In the genomic region with DNA sequence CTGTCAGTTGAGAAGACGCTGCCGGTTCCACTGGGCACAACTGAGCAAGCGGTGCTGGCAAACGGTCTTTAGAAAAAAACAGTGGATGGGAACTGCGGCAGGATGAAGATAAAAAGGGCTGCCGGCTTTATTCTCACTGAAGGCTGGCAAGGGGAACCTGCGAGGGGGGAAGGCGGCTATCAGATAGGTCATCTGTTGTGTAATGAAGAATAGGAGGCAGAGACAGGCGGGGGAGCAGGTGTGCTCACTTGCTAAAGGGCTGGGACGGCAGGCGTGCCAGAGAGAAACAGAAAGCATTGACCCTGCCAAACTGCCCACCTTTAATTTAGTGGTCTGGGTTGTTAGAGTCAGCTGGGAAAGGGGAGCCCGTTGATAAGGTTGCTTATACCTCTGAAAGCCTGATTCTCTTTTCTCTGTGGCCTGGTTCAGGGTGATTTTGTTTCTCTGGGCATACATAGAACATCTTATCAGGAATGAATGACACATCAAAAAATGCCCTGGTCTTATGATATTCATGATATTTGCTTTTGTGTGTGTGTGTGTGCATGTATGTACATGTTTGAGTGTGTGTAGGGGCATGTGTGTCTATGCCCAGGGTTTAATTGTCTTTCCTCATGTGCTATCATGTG, we compare ENCODE assay signal across 12 mouse cellular contexts.
DNase-seq lines count a peak whose midpoint lies in the region; ATAC-seq and TF ChIP-seq lines count a peak whose summit lies in the region.
"Had no signal": no experiment of that assay in that cellular context is flagged by ENCODE, and none has a peak within 500 bp of the region (broad histone marks: within the 10 kb centered on the region; RNA-seq: fewer than 3 reads in every experiment).

No protein-coding gene starts in this region.

- 40% methylated on average over 12 of the region's 12 CpGs for WGBS in heart, embryonic 16.5 days
- WGBS in intestine, postnatal 0 days: 30% methylated on average over 12 of the region's 12 CpGs

- H3K4me3 ChIP-seq in heart, embryonic 16.5 days (ENCODE audit: low read length): no peak overlapping the region
- 0 out of 2 replicates have a peak overlapping the region, but pooled peaks have one; percentile 9 for H3K4me3 ChIP-seq in ES-Bruce4 (ENCODE audit: low read depth, low read length)
- H3K4me3 ChIP-seq in intestine, postnatal 0 days (ENCODE audit: low read depth, low read length): no peak overlapping the region
- H3K4me3 ChIP-seq: kidney, embryonic 15.5 days had no signal

- no peaks in the 10 kb centered on the region for H3K9me3 ChIP-seq in heart, embryonic 16.5 days (replicated peaks; ENCODE audit: control insufficient read depth, low read length)
- no peaks in the 10 kb centered on the region for H3K9me3 ChIP-seq in ES-Bruce4 (replicated peaks; ENCODE audit: control insufficient read depth, insufficient read depth, low read length, poor library complexity, severe bottlenecking)
- H3K9me3 ChIP-seq in intestine, postnatal 0 days (ENCODE audit: control insufficient read depth): no peaks in the 10 kb centered on the region
- H3K9me3 ChIP-seq: kidney, embryonic 15.5 days had no signal

- TF ChIP-seq CTCF in ES-Bruce4 (IDR thresholded peaks at IDR 0.05; ENCODE audit: low read depth, low read length): no peak
- no peak for TF ChIP-seq CTCF in intestine, postnatal 0 days (IDR thresholded peaks at IDR 0.05; ENCODE audit: low read depth)

- no peaks in the 10 kb centered on the region for H3K27me3 ChIP-seq in heart, embryonic 16.5 days (ENCODE audit: control insufficient read depth, insufficient read depth, low read length)
- H3K27me3 ChIP-seq in ES-Bruce4 (ENCODE audit: control insufficient read depth, insufficient read depth, low read length, poor library complexity, severe bottlenecking): no peaks in the 10 kb centered on the region
- H3K27me3 ChIP-seq in intestine, postnatal 0 days (replicated peaks; ENCODE audit: control insufficient read depth, insufficient read depth, low read length): no peaks in the 10 kb centered on the region
- H3K27me3 ChIP-seq: kidney, embryonic 15.5 days had no signal

- DNase-seq in heart, adult 18-20 months: no peak
- peak; percentile 47 for DNase-seq in lung, postnatal 10 days
- no peak for DNase-seq in cerebellum, postnatal 25 days
- DNase-seq: adrenal gland, postnatal 14 days; cerebellum, adult 8-10 months; heart, postnatal 14 days had no signal

- no peaks in the 10 kb centered on the region for H3K4me1 ChIP-seq in heart, embryonic 16.5 days (ENCODE audit: control insufficient read depth, insufficient read depth, low read length)
- no peaks in the 10 kb centered on the region for H3K4me1 ChIP-seq in ES-Bruce4 (ENCODE audit: control insufficient read depth, insufficient read depth, low read length)
- H3K4me1 ChIP-seq in intestine, postnatal 0 days (replicated peaks; ENCODE audit: control insufficient read depth, insufficient read depth, low read length): no peaks in the 10 kb centered on the region

- no peak overlapping the region for H3K9ac ChIP-seq in heart, embryonic 16.5 days (ENCODE audit: low read length)
- H3K9ac ChIP-seq in ES-Bruce4 (ENCODE audit: low read depth, poor library complexity, severe bottlenecking): no peak overlapping the region
- H3K9ac ChIP-seq in intestine, postnatal 0 days (ENCODE audit: low read depth, low read length): no peak overlapping the region
- H3K9ac ChIP-seq: kidney, embryonic 15.5 days had no signal

- no peak for TF ChIP-seq EP300 in ES-Bruce4 (IDR thresholded peaks at IDR 0.05; ENCODE audit: insufficient read depth, low read depth, low read length)

- ATAC-seq in heart, embryonic 16.5 days (replicated peaks; ENCODE audit: extremely low read depth, insufficient read depth, low FRiP score): no peak
- peak; percentile 22 to 50; a peak in 3 of 4 replicates for ATAC-seq in hematopoietic stem cell, adult 5-6 weeks (replicated peaks in 1 of 2; ENCODE audit: insufficient read depth in 1 of 2, low FRiP score in 2 of 2, low TSS enrichment in 1 of 2, low read depth in 1 of 2, poor library complexity in 2 of 2, severe bottlenecking in 2 of 2)
- ATAC-seq in intestine, postnatal 0 days: no peak
- ATAC-seq in monocyte, adult 5-6 weeks (replicated peaks; ENCODE audit: insufficient number of reproducible peaks, low FRiP score, low TSS enrichment, poor library complexity, severe bottlenecking): no peak

- no peaks in the 10 kb centered on the region for H3K36me3 ChIP-seq in heart, embryonic 16.5 days (ENCODE audit: control insufficient read depth, insufficient read depth)
- H3K36me3 ChIP-seq in ES-Bruce4 (ENCODE audit: control insufficient read depth, insufficient read depth, low read length, poor library complexity, severe bottlenecking): no peaks in the 10 kb centered on the region
- no peaks in the 10 kb centered on the region for H3K36me3 ChIP-seq in intestine, postnatal 0 days (ENCODE audit: control insufficient read depth, insufficient read depth)
- H3K36me3 ChIP-seq: kidney, embryonic 15.5 days had no signal

- no peak for TF ChIP-seq POLR2A in ES-Bruce4 (IDR thresholded peaks at IDR 0.05; ENCODE audit: insufficient read depth, low read length)

- no peak overlapping the region for H3K27ac ChIP-seq in heart, embryonic 16.5 days (ENCODE audit: low read length)
- no peak overlapping the region for H3K27ac ChIP-seq in ES-Bruce4 (ENCODE audit: insufficient read depth, low read length)
- H3K27ac ChIP-seq in intestine, postnatal 0 days (ENCODE audit: low read depth, low read length): no peak overlapping the region
- H3K27ac ChIP-seq: kidney, embryonic 15.5 days had no signal

- peak overlapping the region; percentile 24; the same call in 1 of the 2 replicates for H3K4me2 ChIP-seq in heart, embryonic 16.5 days (ENCODE audit: low read depth, low read length)
- H3K4me2 ChIP-seq in intestine, postnatal 0 days (replicated peaks; ENCODE audit: low read depth): no peak overlapping the region
- H3K4me2 ChIP-seq: kidney, embryonic 15.5 days had no signal

Comparison
In these comparisons a context has a peak if more than half of its experiments do, and no peak if none do; other contexts are left out.
1. ATAC-seq: peak in hematopoietic stem cell, adult 5-6 weeks (2 of 2); none in heart, embryonic 16.5 days (single experiment), intestine, postnatal 0 days (single experiment) and monocyte, adult 5-6 weeks (single experiment).